Mouse (Mus musculus): ENCODE results near the gene Ugt1a7c. TPM values are rescaled to one million over a fixed set of nuclear protein-coding genes. Genes with fewer than 3 reads are reported as not detected.
"Not testable (repeated sequence)": the region's sequence is repeated elsewhere in the genome, so short reads cannot be mapped to it uniquely, and the experiment has no call there.

The Ugt1a7c gene
- polyA plus RNA-seq, 1 experiment from 2014 or later, result 0.70 TPM

DNA sequence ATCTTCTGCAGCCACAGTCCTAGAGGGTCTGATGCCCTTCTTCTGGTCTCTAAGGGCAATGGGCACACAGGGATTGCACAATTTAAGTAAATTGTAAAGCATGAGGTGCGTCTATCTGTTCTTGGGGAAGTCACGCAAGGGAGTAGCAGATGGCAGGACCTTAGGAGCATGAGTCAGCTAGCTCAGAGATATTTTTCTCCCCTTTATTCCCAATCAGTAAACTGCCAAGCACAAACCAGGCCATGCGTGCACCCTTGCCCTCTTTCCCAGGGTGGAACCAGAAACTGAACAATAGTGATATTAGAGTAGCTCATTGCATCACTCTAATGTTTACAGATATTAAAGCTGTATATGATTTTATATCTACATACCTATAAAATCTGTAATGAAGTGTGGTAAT lies 3.7 kb downstream of the Ugt1a7c start:
- not testable (repeated sequence) for H3K36me3 ChIP-seq (replicated peaks); H3K27ac ChIP-seq; H3K4me2 ChIP-seq; H3K9ac ChIP-seq; H3K27me3 ChIP-seq; H3K9me3 ChIP-seq; H3K4me1 ChIP-seq; ATAC-seq (ENCODE audit: low FRiP score); H3K4me3 ChIP-seq (replicated peaks)
- 92% methylated on average over 3 of the region's 3 CpGs for WGBS

DNA sequence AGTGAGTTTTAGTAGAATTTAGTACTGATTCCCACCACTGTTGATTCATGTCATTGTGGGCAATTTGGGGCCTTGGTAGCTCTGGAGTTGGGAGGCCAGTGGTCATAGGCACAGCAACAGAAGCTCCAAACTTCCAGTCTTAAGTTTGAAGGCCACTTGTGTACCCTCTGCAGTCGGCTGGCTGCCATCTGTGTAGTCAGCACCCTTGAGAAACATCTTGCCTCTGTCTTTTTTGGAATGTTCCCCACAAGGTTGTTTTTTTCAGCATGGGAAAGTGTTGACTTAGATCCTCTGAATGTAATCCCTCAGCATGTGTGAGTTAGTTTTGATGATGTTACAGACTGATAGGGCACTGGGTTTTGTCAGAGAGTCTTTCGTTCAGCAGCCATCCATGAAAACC lies 4.8 kb downstream of the Ugt1a7c start:
- H3K27ac ChIP-seq; H3K36me3 ChIP-seq (replicated peaks); H3K4me2 ChIP-seq; H3K4me3 ChIP-seq (replicated peaks); ATAC-seq (ENCODE audit: low FRiP score); H3K9me3 ChIP-seq; H3K27me3 ChIP-seq; H3K4me1 ChIP-seq; H3K9ac ChIP-seq: not testable (repeated sequence)
- WGBS, result 89% methylated on average over 2 of the region's 2 CpGs

DNA sequence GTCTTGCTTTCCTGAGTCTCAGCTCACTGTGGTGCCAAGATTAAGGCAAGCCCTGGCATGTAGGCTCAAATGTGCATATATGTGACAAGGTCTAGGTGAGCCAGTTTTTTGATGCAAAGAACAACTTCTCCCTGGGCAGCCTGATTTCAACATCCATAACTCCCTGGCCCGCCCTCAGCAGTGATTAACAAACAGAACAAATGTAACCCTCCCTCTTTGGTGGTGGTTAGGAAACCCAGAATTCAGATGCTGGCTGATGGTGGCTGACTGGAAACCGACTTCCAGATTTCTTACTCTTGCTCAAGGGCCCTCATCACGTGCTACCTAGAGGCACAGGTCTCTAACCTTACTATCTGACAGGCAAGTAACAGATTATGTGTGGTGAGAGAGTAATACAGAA lies 8.2 kb downstream of the Ugt1a7c start, which contains the start of gene Ugt1a6b:
Ugt1a6b (plus strand) TSS at position 234 of the 400 bp plus-strand sequence.
- WGBS, result 70% methylated on average over 3 of the region's 3 CpGs
- not testable (repeated sequence) for ATAC-seq (ENCODE audit: low FRiP score); H3K4me2 ChIP-seq; H3K4me1 ChIP-seq; H3K27ac ChIP-seq; H3K4me3 ChIP-seq (replicated peaks); H3K36me3 ChIP-seq (replicated peaks); H3K9ac ChIP-seq; H3K9me3 ChIP-seq; H3K27me3 ChIP-seq

DNA sequence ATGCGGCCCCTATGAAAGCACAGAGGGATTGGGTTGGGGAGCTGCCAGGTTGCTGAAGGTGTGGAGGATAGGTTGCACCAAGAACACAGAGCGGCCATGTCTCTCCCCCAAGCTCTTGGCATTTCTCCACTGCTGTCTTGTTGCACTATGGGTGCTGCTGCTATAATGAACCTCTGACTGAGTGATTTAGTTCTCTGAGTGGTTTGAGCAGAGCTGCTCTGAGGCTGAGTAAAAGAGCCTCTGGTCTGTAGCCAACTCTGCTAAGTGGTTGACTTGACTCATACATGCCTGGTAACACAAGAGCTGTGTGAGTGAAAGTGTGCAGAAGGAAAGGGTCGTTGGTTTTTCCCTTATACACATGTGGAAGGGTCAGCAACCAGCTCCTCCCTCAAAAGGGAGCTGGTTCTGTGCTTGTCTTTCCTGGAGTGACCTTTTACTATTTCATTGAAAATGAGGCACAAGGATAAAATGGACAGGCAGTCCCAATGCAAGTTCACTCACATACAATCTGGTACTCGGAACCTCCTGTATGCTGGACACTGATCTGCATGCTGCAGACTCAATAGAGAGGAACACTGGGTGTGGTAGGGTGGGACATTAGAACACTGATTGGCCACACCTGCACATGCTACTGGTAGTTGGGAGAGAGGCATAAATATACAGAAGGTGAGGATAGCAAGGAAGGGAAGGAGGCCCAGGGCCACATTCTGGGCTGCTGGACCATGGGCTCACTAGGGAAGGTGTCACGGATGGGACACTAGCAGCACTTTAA lies 9.0 kb downstream of the Ugt1a7c start:
- H3K4me2 ChIP-seq; H3K4me3 ChIP-seq (replicated peaks); H3K36me3 ChIP-seq (replicated peaks); H3K27me3 ChIP-seq; H3K27ac ChIP-seq; H3K4me1 ChIP-seq; H3K9me3 ChIP-seq; H3K9ac ChIP-seq; ATAC-seq (ENCODE audit: low FRiP score): not testable (repeated sequence)
- WGBS, result 82% methylated on average over 5 of the region's 5 CpGs

DNA sequence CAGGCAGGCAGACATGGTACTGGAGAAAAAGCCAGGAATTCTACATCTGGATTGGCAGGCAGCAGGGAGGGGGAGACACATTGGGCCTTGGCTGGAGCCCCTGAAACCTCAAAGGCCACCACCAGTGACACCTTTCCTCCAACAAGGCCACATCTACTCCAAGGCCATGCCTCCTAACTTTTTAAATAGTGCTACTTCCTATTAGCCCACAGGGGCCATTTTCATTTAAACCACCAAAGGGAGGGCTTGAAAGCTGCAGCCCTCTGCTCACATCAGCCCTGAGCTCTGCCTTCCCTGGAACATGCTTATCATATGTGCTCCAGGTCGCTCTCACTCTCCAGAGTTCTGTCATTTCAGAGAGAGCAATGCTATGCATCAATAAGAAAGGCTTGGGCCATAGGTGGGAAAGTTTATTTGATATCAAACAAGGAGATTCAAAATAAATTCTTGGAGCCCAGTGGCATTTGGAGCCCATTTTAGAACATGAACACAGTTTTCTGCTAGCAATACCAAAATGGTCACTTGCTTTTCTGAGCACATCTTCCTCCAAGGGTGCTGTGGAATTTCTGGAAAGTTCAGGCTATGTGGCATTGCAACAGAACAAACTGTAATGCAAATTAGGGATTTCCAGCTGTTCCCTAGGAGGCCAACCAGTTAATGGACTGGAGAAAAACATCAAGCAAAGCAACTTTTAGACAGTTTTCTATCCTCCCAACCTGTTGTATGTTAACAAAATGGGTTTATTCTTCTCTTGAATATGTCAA lies 10.0 kb downstream of the Ugt1a7c start:
- H3K4me3 ChIP-seq (replicated peaks), result no peak overlapping the region
- H3K4me2 ChIP-seq, result no peak overlapping the region
- H3K9me3 ChIP-seq, result no peaks in the 10 kb centered on the region
- 80% methylated on average over 1 of the region's 1 CpGs for WGBS
- no peaks in the 10 kb centered on the region for H3K4me1 ChIP-seq
- H3K27me3 ChIP-seq, result no peaks in the 10 kb centered on the region
- ATAC-seq (ENCODE audit: low FRiP score), result no peak
- H3K9ac ChIP-seq, result no peak overlapping the region
- no peaks in the 10 kb centered on the region for H3K36me3 ChIP-seq (replicated peaks)
- no peak overlapping the region for H3K27ac ChIP-seq

DNA sequence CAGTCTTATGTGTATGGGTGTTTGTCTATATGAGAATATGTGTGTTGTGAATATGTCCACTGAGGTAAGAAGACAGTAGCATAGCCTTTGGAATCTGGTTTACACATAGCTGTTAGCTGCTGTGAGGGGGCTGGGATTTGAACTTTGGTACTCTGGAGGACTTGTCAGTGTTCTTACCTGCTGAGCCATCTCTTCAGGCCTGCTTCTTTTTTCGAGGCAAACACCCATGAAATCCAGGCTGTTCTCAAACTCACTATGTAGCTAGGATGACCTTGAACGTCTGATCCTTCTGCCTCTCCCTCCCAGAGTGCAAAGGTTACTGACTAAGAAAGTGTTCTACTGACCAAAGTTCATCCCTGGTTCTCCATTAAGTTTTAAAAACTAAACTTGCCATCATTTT lies 10.8 kb downstream of the Ugt1a7c start:
- Histone ChIP-seq H3K27ac (no peak overlapping the region), H3K4me3 (replicated peaks) (no peak overlapping the region), H3K4me1 (no peaks in the 10 kb centered on the region), H3K4me2 (no peak overlapping the region), H3K9ac (no peak overlapping the region), H3K27me3 (no peaks in the 10 kb centered on the region), H3K36me3 (replicated peaks) (no peaks in the 10 kb centered on the region), H3K9me3 (no peaks in the 10 kb centered on the region)
- 71% methylated on average over 2 of the region's 2 CpGs for WGBS
- ATAC-seq (ENCODE audit: low FRiP score), result no peak

DNA sequence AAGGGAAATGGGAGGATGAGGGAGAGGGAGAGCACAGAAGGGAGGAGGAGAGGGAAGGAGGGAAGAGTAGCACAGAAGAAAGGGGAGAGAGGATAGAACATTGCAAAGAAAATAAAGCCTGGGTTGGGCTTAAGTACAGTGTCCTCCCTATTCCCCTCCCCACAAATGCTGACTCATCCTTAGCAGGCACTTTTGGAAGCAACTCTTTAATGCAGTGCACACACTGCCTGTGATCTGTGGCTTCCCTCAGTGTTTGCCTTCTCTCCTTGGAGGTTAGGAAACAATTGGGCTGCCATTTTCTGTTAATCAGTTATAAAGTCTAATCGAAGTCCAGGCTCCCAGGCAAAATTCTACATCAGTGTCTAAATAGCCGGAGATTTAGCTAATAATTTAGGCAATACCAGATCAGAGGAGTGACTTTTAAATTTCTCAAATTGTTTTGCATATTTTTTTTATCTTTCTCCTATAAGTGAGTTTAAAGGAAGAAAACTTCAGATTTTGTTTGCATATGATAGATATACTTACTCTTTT lies 14.2 kb downstream of the Ugt1a7c start:
- not testable (repeated sequence) for ATAC-seq (ENCODE audit: low FRiP score); H3K4me1 ChIP-seq; H3K4me2 ChIP-seq; H3K36me3 ChIP-seq (replicated peaks); H3K27ac ChIP-seq; H3K9ac ChIP-seq; H3K27me3 ChIP-seq; H3K4me3 ChIP-seq (replicated peaks); H3K9me3 ChIP-seq
- WGBS, result 85% methylated on average over 2 of the region's 2 CpGs

DNA sequence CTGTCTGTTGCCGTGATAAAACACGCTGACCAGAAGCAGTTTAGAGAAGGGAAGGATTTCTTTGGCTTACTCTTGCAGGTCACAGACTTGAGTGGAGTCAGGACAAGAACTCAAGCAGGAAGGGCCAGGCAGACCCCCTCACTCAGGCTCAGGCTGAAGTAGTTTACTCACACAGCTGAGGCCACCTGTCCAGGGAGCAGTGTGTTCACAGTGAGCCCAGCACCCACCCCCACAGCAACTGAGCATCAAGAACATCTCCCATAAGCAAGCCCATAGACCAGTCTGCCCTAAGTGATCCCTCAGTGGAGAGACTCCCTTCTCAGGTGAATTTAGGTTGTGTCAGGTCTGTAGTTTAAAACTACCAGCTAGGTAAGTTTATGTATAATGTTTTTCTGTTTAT lies 14.7 kb downstream of the Ugt1a7c start:
- H3K36me3 ChIP-seq (replicated peaks); H3K4me2 ChIP-seq; H3K4me1 ChIP-seq; H3K9ac ChIP-seq; H3K27me3 ChIP-seq; H3K9me3 ChIP-seq; H3K4me3 ChIP-seq (replicated peaks); H3K27ac ChIP-seq; ATAC-seq (ENCODE audit: low FRiP score): not testable (repeated sequence)
- WGBS, result 82% methylated on average over 2 of the region's 2 CpGs

DNA sequence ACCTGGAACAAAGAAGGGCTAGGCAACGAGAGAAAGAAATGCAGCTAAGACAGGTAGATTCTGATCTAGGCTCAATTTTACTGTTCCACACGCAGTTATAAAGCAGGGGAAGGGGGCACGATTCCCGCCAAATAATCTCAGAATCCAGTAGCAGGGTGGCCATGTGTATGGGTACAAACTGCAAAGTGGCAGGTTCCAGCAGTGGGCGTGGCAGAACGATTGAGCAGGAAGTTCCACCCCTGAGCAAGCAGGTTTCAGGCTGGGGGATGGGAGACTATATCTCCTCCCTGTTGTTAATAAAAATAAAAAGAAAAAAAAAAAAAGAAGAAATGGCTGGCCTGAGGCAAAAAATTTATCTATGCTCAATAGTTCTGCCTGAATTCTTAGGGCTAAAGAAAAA lies 17.9 kb downstream of the Ugt1a7c start:
- WGBS, result 91% methylated on average over 6 of the region's 6 CpGs
- H3K27me3 ChIP-seq; H3K4me3 ChIP-seq (replicated peaks); H3K36me3 ChIP-seq (replicated peaks); H3K9me3 ChIP-seq; H3K4me1 ChIP-seq; H3K9ac ChIP-seq; ATAC-seq (ENCODE audit: low FRiP score); H3K4me2 ChIP-seq; H3K27ac ChIP-seq: not testable (repeated sequence)

DNA sequence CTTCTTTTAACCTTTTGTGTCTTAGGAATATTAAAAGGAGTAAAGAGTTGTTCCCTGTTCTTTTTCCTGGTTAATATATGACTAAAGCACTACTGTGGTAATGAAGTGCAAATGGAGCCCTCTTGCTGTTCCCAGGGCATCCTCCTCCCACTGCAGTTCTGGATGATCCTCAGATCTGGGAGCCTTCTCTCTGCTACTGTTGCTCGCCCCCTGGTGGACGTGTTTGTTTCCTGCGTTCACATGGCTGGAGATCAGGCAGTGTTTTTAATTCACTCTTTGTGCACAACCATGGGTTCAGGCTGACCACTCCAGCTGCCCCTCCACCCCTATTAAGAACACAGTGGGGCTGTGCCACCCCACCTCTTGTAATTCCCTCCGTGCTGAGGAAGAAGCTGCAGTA lies 25.7 kb downstream of the Ugt1a7c start:
- WGBS, result 12% methylated on average over 4 of the region's 4 CpGs
- H3K36me3 ChIP-seq (replicated peaks); ATAC-seq (ENCODE audit: low FRiP score); H3K4me1 ChIP-seq; H3K4me2 ChIP-seq; H3K4me3 ChIP-seq (replicated peaks); H3K9me3 ChIP-seq; H3K27me3 ChIP-seq; H3K27ac ChIP-seq; H3K9ac ChIP-seq: not testable (repeated sequence)

DNA sequence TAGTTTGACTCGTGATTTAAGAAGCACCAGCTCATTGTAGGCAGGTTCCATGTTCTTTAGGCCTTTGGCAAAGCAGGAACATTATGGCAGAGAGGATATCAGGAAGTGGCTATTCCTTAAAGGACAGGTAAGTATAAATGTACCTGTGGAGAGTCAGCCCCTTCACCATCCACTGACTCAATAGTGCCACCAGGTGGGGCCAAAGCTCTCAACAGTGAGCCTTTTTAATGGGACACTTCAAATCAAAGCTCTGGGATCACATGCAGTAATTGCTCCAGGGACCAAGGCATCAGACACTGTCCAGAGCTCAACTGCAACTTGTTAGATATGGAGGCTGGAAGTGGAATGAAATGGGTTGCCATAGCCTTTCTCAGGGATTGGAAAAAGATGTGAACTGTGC lies 26.7 kb downstream of the Ugt1a7c start:
- not testable (repeated sequence) for H3K36me3 ChIP-seq (replicated peaks); H3K4me3 ChIP-seq (replicated peaks); H3K27me3 ChIP-seq; H3K4me2 ChIP-seq; H3K27ac ChIP-seq; H3K4me1 ChIP-seq; H3K9ac ChIP-seq; ATAC-seq (ENCODE audit: low FRiP score); H3K9me3 ChIP-seq
- WGBS, result no CpG with 5 or more reads among the region's 1 CpGs

DNA sequence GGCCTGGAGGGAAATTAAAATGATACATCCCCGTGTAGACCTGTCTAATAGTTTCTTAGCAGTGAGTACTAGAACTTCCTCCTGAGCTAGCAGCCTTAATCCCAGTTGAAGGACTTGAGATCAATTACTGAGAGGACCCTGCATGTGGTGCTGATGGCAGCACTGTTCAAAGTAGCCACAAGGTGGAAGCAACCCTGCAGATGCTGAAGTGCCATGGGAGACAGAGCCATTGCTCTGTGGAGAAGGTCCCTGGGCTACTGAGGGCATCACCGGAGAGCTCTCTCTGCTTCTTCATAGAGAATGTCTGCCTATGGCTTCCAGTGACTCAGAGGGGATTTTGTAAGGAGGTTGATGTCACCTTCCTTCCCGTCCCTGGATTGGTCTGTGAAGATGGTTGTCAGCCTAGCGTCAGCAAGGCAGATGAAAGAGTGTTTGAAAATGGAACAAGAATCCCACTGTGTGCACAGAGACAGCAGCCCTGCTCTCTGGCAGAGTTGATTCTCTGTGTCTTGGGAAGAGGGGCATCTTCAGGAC lies 31.0 kb downstream of the Ugt1a7c start:
- ATAC-seq (ENCODE audit: low FRiP score); H3K36me3 ChIP-seq (replicated peaks); H3K9me3 ChIP-seq; H3K4me1 ChIP-seq; H3K4me3 ChIP-seq (replicated peaks); H3K27me3 ChIP-seq; H3K9ac ChIP-seq; H3K4me2 ChIP-seq; H3K27ac ChIP-seq: not testable (repeated sequence)
- WGBS, result 70% methylated on average over 4 of the region's 4 CpGs

All from forebrain, embryonic 12.5 days (tissue).